Mouse (Mus musculus) 416B (cell line): Measurements from ENCODE around the gene 2010300C02Rik.

ENCODE experiments used
- DNase-seq: peaks from one replicate; pipeline ENCODE4 v3.0.0; 2011; ENCODE audit warnings: low read depth

The 2010300C02Rik gene

DNA sequence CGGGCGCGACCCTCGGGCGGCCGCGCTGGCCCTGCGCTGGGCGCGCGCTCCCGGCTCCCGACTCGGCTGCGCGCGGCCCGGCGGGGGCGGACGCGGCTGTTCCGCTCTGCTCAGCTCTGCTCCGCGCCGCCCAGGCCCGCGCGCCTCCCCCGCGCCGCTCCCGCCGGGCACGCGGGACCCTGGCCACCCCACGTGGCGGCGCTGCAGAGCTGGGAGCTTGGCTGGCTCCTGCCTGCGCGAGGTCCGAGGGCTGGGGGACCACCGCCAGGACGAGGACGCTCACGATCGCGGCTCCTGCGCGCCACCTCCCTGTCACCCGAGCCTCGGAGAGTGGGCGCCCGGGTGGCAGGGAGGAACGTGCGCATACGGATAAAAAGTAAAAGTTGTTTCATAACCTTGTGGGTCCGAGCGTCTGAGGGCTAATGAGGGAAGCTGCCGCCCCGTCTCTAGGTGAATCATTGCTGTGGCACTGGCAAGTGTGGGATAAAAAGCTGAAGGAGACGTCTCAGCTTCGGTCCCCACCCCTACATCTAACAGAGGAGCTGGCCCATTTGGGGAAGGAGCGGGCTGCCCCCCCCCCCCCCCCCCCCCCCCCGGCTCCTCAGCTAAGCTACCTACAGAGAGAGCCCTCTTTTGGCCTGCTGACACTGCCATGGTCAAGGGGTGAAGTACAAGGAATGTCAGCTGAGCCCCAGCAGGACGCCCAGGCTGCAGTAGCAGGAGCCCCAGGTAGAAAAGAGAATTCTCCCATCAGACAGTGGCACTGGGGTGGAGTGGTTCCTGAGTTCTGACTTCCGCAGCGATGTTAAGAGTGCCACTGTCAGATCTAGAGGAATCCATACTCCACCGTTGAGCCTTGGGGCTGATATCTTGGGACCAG is at the start of gene 2010300C02Rik:
2010300C02Rik (minus strand) TSS at position 325 of the 880 bp plus-strand sequence.
- DNase-seq: no peak

GRCm38 (mm10) chr1:37759407-37759806 is 39.5 kb upstream of the 2010300C02Rik start:
- peak; percentile 44 for DNase-seq

DNA sequence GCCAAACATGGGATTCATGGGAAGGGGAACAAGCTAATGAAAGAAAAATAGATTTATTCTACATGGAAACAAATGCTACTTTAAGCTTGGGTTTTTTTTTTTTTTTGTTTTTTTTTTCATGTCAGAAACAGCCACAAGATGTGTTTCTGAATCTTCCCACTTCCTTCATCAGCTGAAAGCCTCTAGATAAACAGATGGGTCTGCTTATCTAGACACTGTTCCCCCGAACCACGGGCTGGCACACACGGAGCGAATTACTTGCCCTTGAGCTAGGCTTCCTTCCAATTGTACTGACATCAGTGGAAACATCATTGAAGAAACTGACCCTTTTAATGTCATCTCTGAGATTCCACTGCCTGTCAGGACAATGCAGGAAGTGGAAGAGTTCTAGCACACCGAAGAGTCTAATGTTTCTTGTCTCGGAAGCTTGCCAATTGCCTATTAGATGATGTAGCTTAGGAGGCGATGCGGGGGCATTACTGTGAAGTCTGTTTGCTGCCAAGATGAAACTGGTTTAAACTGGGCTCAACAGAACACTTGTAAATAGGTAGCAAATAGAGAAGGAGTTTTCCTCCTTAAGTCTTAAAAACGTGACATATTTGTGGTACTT is 24.9 kb upstream of the 2010300C02Rik start:
- DNase-seq: peak; percentile 33

DNA sequence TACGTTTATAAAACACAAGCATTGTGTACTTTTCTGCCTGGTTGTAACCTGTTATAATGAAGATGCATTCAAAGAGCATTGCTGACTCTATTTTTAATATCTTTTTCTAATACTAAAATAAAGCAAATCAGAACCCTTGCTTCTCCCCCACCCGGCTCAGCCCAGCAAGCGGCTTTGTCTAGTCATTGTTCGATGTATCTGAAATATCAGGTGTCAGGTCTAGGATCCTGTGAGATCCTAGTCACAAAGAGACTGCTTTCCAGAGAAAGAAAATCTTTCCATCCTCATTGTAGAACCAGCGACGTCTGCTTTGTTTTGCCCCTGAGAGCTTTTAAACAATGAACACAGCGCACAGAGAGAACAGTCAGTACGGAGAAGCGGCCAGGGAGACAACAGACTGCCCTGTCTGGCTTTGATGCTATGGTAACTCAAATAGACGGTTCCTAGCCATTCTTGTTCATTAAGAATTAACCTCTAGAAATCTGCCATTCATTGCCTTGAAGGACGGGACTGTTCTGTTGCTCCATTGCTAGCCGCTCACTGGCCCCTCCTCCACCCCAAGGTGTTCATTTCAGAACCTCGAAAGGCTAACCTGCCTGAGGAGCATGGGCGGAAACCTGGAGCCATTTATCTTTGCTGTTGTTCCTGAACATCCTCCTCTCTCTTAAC is 22.9 kb upstream of the 2010300C02Rik start:
- DNase-seq: no peak

DNA sequence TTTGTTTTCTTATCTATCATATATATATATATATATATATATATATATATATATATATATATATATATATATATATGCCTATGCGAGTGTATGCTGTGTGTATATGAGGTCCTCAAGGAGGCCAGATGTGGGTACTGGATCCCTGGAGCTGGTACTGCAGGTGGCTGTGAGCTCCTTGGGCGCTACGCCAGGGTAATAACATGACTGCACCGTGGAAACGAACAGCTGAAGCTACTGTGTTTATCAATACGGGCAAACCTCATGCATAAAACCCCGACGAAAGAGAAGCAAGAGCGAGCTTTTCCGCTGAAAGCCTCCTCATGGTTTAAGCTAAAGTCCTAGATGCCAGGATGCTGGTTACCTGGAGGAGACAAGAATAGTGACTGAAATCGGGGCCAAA is 22.2 kb upstream of the 2010300C02Rik start:
- no peak for DNase-seq

- no peak for DNase-seq
Observed at GRCm38 (mm10) chr1:37740161-37740802, 20.4 kb upstream of the 2010300C02Rik start.

GRCm38 (mm10) chr1:37738895-37739294 is 19.0 kb upstream of the 2010300C02Rik start:
- peak; percentile 49 for DNase-seq

GRCm38 (mm10) chr1:37737045-37737444 is 17.2 kb upstream of the 2010300C02Rik start:
- peak; percentile 41 for DNase-seq

GRCm38 (mm10) chr1:37735932-37736331 is 16.0 kb upstream of the 2010300C02Rik start:
- DNase-seq: no peak

- DNase-seq: no peak
Observed at GRCm38 (mm10) chr1:37734841-37735240, 15.0 kb upstream of the 2010300C02Rik start.

DNA sequence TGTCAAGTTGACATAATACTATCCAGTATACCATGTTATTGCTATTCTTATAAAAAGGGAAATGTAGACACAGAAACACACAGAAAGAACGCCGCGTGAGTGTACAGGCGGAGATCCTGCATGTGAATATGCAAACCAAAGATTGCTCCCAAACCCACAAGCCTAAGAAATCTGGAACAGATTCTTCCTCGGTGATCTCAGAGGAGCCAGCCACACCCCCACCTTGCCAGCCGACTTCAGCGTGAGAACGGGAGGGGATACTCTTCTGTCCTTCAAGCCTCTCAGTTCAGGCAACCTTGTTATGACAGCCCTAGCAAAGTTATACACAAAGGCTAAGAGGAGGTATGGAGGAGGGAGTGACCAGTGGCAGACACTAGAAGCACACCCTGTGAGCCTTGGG is 9.5 kb upstream of the 2010300C02Rik start:
- DNase-seq: no peak

DNA sequence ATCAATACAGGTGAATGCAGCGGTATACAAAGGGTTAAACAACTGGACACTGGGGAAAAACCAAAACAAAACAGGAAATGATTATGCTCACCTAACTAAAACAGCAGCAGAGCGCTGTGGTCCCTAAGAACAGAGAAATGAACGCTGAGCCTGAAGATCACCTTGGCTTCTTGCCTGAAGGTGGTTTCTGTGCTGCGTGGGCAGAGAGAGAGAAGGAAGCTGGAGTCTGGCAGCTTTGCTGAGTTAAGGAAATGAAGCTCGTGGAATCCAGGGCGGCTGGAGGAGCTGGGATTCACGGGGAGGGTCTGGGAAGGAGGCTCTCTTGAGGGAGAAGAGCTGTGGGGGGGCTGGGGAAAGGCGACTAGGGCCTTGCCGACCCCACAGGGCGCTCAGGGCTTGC is 8.2 kb upstream of the 2010300C02Rik start:
- no peak for DNase-seq

- DNase-seq: no peak
Observed at GRCm38 (mm10) chr1:37727186-37727585, 7.3 kb upstream of the 2010300C02Rik start.

DNA sequence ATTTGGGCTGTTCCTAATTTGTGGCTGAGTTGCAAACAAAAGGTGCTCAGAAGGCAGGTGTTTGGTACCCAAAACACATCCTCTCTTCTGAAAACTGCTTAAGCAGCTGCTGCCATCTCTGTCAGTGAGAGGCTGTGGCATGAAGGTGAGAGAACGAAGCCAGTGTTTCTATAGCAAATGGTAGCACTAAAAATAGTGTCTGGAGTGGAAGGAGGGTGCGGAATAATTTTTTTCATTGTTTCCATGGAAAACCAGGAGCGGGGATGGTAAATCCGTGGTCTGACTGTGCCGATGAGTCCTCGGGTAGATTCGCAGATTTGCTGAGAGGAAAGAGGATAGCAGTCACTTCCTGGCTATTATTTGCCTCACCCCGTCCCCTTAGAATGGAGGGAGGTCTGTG is 6.5 kb upstream of the 2010300C02Rik start:
- no peak for DNase-seq

GRCm38 (mm10) chr1:37725880-37726279 is 6.0 kb upstream of the 2010300C02Rik start:
- no peak for DNase-seq

DNA sequence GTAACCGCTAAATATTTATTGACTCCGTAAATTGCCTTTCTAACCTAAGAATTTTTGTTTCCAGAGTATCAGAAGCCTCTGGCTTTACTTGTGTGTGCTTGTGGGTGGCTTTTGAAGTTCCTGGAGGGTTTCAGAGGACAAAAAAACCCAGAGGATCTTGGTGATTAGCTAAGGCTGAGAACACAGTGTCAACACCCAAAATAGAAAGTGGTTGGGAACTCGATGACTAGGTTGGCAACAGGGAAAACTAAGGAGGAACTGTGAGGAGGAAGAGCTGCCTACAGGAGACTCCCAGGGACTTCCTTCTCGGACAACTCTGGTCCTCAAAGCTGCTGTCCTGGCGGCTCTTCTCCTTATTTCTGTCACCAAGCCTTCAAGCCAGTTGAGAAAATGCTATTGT is 1.2 kb upstream of the 2010300C02Rik start:
- DNase-seq: no peak

GRCm38 (mm10) chr1:37719030-37719723 is 708 bp downstream of the 2010300C02Rik start:
- DNase-seq: no peak

DNA sequence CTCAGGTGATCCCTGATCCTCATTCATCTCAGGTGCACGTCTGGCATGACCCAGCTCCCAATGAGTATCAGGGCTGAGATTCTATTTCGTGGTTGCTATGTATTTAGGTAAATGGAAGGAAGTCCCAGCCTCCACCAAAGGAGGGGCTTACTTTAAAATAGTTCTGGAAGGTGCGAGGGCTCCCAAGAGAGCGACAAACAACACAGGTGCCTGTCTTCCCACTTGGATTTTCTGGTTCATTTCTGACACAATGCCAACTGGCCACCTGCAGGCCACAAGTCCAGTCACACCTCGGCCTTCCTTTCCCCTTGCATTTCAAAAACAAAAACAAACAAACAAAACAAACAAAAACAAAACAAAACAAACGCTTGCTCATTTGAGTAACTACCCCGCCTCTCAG is 1.4 kb downstream of the 2010300C02Rik start:
- no peak for DNase-seq

DNA sequence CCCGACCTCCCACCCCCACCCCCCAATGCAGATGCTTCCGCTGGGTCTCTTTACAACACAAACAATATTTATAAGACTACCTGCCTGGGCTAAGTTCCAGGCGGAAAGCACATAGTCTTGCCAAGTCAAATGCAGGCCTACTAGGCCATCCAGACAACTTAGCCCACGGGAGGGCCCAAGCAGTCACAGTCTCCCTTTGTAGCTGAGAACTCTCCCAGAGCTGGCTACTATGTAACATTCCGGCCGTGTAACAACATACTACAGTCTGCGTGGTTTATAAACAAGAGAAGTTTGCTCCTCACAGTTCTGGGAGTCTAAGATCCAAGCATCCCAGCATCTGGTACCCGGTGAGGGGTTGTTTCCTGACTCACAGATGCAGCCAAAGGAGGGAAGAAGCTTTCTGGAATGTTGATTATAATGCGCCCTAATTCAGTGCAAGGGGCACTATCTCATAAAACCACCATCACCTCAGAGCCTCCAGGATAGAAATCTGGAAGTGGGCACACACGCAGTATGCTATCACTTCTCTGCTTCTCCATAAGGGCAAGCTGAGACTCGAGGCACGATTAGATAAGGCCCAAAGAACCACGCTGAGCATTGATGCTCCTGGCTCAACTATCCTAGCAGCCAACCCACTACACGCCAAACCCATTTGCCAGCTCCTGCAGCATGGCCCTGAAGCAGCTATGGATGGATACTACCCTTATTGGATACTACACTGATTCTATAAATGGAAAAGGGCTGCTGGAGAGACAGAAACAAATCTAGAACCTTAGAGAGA is 2.3 kb downstream of the 2010300C02Rik start:
- DNase-seq: no peak

GRCm38 (mm10) chr1:37712357-37712737 is 7.5 kb downstream of the 2010300C02Rik start:
- DNase-seq: peak; percentile 40
